Mouse (Mus musculus) liver, embryonic 16.5 days (tissue): Measurements from ENCODE around the gene Nfkbie. TPM values are rescaled to one million over a fixed set of nuclear protein-coding genes. Genes with fewer than 3 reads are reported as not detected.

Source experiments
- ATAC-seq: fragments of 200-750 bp; cut with Nextera tagmentation; 2 replicates; pipeline ENCODE4 v1.8.0; 2017; ENCODE audit warnings: low read depth, mild to moderate bottlenecking, moderate number of reproducible peaks, moderate library complexity
- H3K27ac ChIP-seq: fragments of 300-500 bp; sonication (generic); 2 replicates; pipeline ENCODE4 v1.5.1; 2014; ENCODE audit warnings: mild to moderate bottlenecking, low read length
- H3K27me3 ChIP-seq: fragments of 300-500 bp; sonication (generic); 2 replicates; pipeline ENCODE4 v1.6.1; 2014; ENCODE audit warnings: low read depth, low read length, mixed read lengths; ENCODE audit not compliant: control insufficient read depth, insufficient read depth
- H3K36me3 ChIP-seq: fragments of 300-500 bp; sonication (generic); 2 replicates; pipeline ENCODE4 v1.6.1; 2014; ENCODE audit warnings: mild to moderate bottlenecking; ENCODE audit not compliant: control insufficient read depth, insufficient read depth
- H3K4me1 ChIP-seq: fragments of 300-500 bp; sonication (generic); 2 replicates; pipeline ENCODE4 v1.6.1; 2014; ENCODE audit warnings: low read depth, low read length, mixed read lengths; ENCODE audit not compliant: control insufficient read depth
- H3K4me2 ChIP-seq: fragments of 300-500 bp; sonication (generic); 2 replicates; pipeline ENCODE4 v1.6.1; 2014; ENCODE audit warnings: low read depth, low read length, mixed read lengths
- H3K4me3 ChIP-seq: fragments of 300-500 bp; sonication (generic); 2 replicates; pipeline ENCODE4 v1.5.1; 2014; ENCODE audit warnings: low read depth, mild to moderate bottlenecking, low read length
- H3K9ac ChIP-seq: fragments of 300-500 bp; sonication (generic); 2 replicates; pipeline ENCODE4 v1.6.1; 2014; ENCODE audit warnings: low read depth, low read length
- H3K9me3 ChIP-seq: fragments of 300-500 bp; sonication (generic); replicated peaks from 2 replicates; pipeline ENCODE4 v1.6.1; 2016; ENCODE audit warnings: low read length; ENCODE audit not compliant: control insufficient read depth
- WGBS: fragments of 180-500 bp; shearing (Covaris S2); extraction: QIAGEN DNeasy Blood & Tissue Kit; methylation state at CpG from one replicate; pipeline ENCODE4 v1.1.7; 2014; ENCODE audit not compliant: insufficient replicate concordance; 5-methylcytosine and 5-hydroxymethylcytosine counted together
- polyA plus RNA-seq: library from polyadenylated mRNA; unstranded; fragments of >200 nt; fragmentation: Nextera tagmentation; extraction: Ambion mirVana; gene quantifications from 2 replicates; pipeline ENCODE4 v1.2.1, GENCODE M21; 2015

Nfkbie gene
- polyA plus RNA-seq, 1 experiment from 2014 or later, result 1.8 TPM

- WGBS, result 42% methylated on average over 4 of the region's 4 CpGs
- Histone ChIP-seq H3K27ac (no peak overlapping the region), H3K4me3 (no peak overlapping the region), H3K9ac (no peak overlapping the region), H3K27me3 (peaks cover 55% of the 10 kb centered on the region), H3K4me2 (no peak overlapping the region), H3K4me1 (no peaks in the 10 kb centered on the region), H3K9me3 (no peaks in the 10 kb centered on the region), H3K36me3 (no peaks in the 10 kb centered on the region)
- ATAC-seq, result no peak
Observed at GRCm38 (mm10) chr17:45538394-45538793, 17.1 kb upstream of the Nfkbie start.

GRCm38 (mm10) chr17:45539664-45540063 is 15.8 kb upstream of the Nfkbie start:
- ATAC-seq, result no peak
- no peaks in the 10 kb centered on the region for H3K4me1 ChIP-seq
- no peak overlapping the region for H3K4me2 ChIP-seq
- 67% methylated on average over 21 of the region's 21 CpGs for WGBS
- no peak overlapping the region for H3K9ac ChIP-seq
- peaks cover 59% of the 10 kb centered on the region for H3K27me3 ChIP-seq
- H3K4me3 ChIP-seq, result no peak overlapping the region
- H3K27ac ChIP-seq, result no peak overlapping the region
- no peaks in the 10 kb centered on the region for H3K36me3 ChIP-seq
- H3K9me3 ChIP-seq, result no peaks in the 10 kb centered on the region

GRCm38 (mm10) chr17:45542129-45542528 is 13.4 kb upstream of the Nfkbie start:
- Histone ChIP-seq H3K36me3 (no peaks in the 10 kb centered on the region), H3K4me1 (no peaks in the 10 kb centered on the region), H3K4me3 (no peak overlapping the region), H3K27me3 (peaks cover 65% of the 10 kb centered on the region), H3K27ac (no peak overlapping the region), H3K9me3 (no peaks in the 10 kb centered on the region), H3K4me2 (no peak overlapping the region), H3K9ac (no peak overlapping the region)
- WGBS, result 18% methylated on average over 6 of the region's 6 CpGs
- ATAC-seq, result no peak

GRCm38 (mm10) chr17:45542705-45543104 is 12.8 kb upstream of the Nfkbie start:
- Histone ChIP-seq H3K4me3 (no peak overlapping the region), H3K27ac (no peak overlapping the region), H3K9ac (no peak overlapping the region), H3K27me3 (peaks cover 70% of the 10 kb centered on the region), H3K36me3 (no peaks in the 10 kb centered on the region), H3K9me3 (no peaks in the 10 kb centered on the region), H3K4me1 (no peaks in the 10 kb centered on the region), H3K4me2 (no peak overlapping the region)
- WGBS, result 54% methylated on average over 2 of the region's 2 CpGs
- no peak for ATAC-seq

DNA sequence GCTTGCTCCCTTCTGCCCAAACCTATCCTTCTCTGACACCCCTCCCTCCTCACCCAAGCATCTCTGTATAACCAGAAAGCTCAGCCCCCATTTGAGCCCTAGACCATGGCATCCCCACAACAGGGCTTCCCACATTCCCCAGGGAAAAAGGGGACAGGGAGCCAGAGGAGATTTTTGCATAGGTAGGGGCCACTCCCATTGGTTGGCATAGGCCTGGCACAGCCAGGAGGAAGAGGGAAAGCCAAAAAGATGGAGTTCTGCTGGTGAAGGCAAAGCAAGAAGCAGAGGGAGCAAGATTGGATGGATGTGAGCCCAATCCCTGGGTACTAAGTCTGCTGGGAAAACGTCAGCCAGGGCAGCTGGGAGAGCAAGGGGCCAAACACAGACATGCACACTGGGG is 12.4 kb upstream of the Nfkbie start:
- Histone ChIP-seq H3K4me3 (no peak overlapping the region), H3K27me3 (peaks cover 74% of the 10 kb centered on the region), H3K36me3 (no peaks in the 10 kb centered on the region), H3K9ac (no peak overlapping the region), H3K4me2 (no peak overlapping the region), H3K27ac (no peak overlapping the region), H3K9me3 (no peaks in the 10 kb centered on the region), H3K4me1 (no peaks in the 10 kb centered on the region)
- no peak for ATAC-seq
- WGBS, result 10% methylated on average over 1 of the region's 1 CpGs

- H3K4me3 ChIP-seq, result no peak overlapping the region
- H3K27me3 ChIP-seq, result peaks cover 79% of the 10 kb centered on the region
- WGBS, result 5% methylated on average over 24 of the region's 24 CpGs
- no peaks in the 10 kb centered on the region for H3K9me3 ChIP-seq
- H3K4me1 ChIP-seq, result peaks cover under 1% of the 10 kb centered on the region
- no peaks in the 10 kb centered on the region for H3K36me3 ChIP-seq
- H3K27ac ChIP-seq, result no peak overlapping the region
- no peak overlapping the region for H3K9ac ChIP-seq
- no peak overlapping the region for H3K4me2 ChIP-seq
- ATAC-seq, result no peak
Observed at GRCm38 (mm10) chr17:45544001-45544872, 11.3 kb upstream of the Nfkbie start.

- H3K4me3 ChIP-seq, result no peak overlapping the region
- H3K36me3 ChIP-seq, result no peaks in the 10 kb centered on the region
- WGBS, result 2% methylated on average over 46 of the region's 46 CpGs
- no peak overlapping the region for H3K4me2 ChIP-seq
- H3K4me1 ChIP-seq, result peaks cover 5% of the 10 kb centered on the region
- no peaks in the 10 kb centered on the region for H3K9me3 ChIP-seq
- no peak overlapping the region for H3K9ac ChIP-seq
- no peak for ATAC-seq
- peaks cover 86% of the 10 kb centered on the region for H3K27me3 ChIP-seq
- H3K27ac ChIP-seq, result no peak overlapping the region
Observed at GRCm38 (mm10) chr17:45544873-45545277, 10.6 kb upstream of the Nfkbie start.

DNA sequence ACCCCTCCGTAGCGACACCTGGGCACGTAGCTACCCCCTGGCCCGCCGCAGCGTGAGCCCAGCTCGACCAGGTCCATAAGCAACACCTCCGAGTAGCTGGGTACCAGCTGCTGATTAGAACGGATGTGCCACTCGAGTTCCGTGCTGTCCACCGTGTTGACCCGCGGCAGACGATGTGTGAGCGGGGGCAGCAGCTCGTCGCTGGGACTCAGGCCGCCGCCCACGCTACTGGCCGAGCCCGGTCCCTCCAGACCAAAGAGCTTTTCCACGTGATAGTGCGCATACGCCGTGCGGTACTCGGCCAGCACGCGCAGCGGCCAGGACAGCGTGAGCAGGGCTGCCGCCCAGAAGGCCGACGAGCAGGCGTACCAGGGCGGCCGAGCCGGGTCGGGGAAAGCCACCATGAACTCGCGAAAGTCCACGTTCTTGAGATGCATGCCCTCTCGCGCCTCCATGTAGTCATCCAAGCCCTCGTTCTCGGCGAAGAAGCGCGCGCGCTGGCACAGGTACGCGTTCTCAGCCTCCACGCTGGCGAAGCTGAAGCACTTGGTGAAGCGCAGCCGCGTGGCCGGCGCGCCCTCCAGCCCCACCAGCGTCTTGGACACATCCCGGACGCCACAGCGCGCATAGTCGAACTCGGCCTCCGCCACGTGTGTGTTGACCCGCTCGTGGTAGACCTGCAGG is 10.1 kb upstream of the Nfkbie start:
- peaks cover 5% of the 10 kb centered on the region for H3K4me1 ChIP-seq
- WGBS, result 3% methylated on average over 74 of the region's 74 CpGs

DNA sequence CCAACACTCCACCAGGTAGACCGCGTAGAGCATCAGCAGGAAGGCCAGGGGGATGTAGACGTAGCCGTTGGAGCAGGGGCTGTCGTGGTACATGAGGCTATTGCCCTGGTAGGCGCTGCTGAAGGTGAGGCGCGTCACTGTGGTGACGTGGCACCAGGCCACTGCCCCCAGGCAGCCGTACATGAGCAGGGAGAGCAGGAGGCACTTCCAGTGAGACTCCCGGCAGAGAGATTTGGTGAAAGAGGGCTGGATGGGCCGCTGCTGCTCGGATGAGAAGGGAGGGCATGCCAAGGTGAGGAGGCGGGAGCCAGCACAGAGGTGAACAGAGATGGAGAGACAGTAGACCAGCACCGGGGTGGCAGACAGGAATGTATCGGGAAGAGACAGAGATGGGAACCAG is 8.6 kb upstream of the Nfkbie start:
- no peak overlapping the region for H3K4me3 ChIP-seq
- no peaks in the 10 kb centered on the region for H3K9me3 ChIP-seq
- no peak overlapping the region for H3K4me2 ChIP-seq
- no peaks in the 10 kb centered on the region for H3K36me3 ChIP-seq
- H3K27me3 ChIP-seq, result peaks cover 97% of the 10 kb centered on the region
- H3K4me1 ChIP-seq, result peaks cover 6% of the 10 kb centered on the region
- 56% methylated on average over 16 of the region's 16 CpGs for WGBS
- no peak for ATAC-seq
- no peak overlapping the region for H3K9ac ChIP-seq
- H3K27ac ChIP-seq, result no peak overlapping the region

More for the DNA sequence above, 10.1 kb upstream of the Nfkbie start:
- Histone ChIP-seq H3K4me2 (peak overlapping the region; percentile 9; the same call in 1 of the 2 replicates), H3K27ac (no peak overlapping the region), H3K9ac (no peak overlapping the region), H3K36me3 (no peaks in the 10 kb centered on the region), H3K27me3 (peaks cover 91% of the 10 kb centered on the region), H3K4me3 (no peak overlapping the region), H3K9me3 (no peaks in the 10 kb centered on the region)
- ATAC-seq, result no peak
